Mouse (Mus musculus): ENCODE results near the gene Slc2a5.
A peak's percentile ranks its signal among the peaks of the same experiment; 100 is the strongest.

The Slc2a5 gene

GRCm38 (mm10) chr4:150119055-150119454 is at the start of gene Slc2a5:
Gene Slc2a5, plus strand, starts transcription at chr4:150119283.
- no peak for DNase-seq (ENCODE audit: low read depth, low spot score)

GRCm38 (mm10) chr4:150070136-150070535 is 48.9 kb upstream of the Slc2a5 start:
- DNase-seq (ENCODE audit: low read depth, low spot score) = no peak

- DNase-seq (ENCODE audit: low read depth, low spot score) = no peak
These were observed 46.5 kb upstream of the Slc2a5 start for GRCm38 (mm10) chr4:150072416-150073101.

GRCm38 (mm10) chr4:150073102-150073473 is 46.0 kb upstream of the Slc2a5 start:
- peak; percentile 74 for DNase-seq (ENCODE audit: low read depth, low spot score)

- DNase-seq (ENCODE audit: low read depth, low spot score) = no peak
These were observed 43.7 kb upstream of the Slc2a5 start for GRCm38 (mm10) chr4:150075350-150075749.

GRCm38 (mm10) chr4:150076147-150076546 is 42.9 kb upstream of the Slc2a5 start:
- no peak for DNase-seq (ENCODE audit: low read depth, low spot score)

- no peak for DNase-seq (ENCODE audit: low read depth, low spot score)
These were observed 40.4 kb upstream of the Slc2a5 start for GRCm38 (mm10) chr4:150078646-150079045.

GRCm38 (mm10) chr4:150079244-150079643 is 39.8 kb upstream of the Slc2a5 start:
- no peak for DNase-seq (ENCODE audit: low read depth, low spot score)

GRCm38 (mm10) chr4:150080330-150080967 is 38.6 kb upstream of the Slc2a5 start:
- DNase-seq (ENCODE audit: low read depth, low spot score) = no peak

- peak; percentile 48 for DNase-seq (ENCODE audit: low read depth, low spot score)
These were observed 33.7 kb upstream of the Slc2a5 start for GRCm38 (mm10) chr4:150085366-150085765.

- no peak for DNase-seq (ENCODE audit: low read depth, low spot score)
These were observed 32.3 kb upstream of the Slc2a5 start for GRCm38 (mm10) chr4:150086841-150087160.

GRCm38 (mm10) chr4:150087161-150087889 is 31.8 kb upstream of the Slc2a5 start, which contains the start of gene Gpr157:
Gene Gpr157, plus strand, starts transcription at chr4:150087365.
- DNase-seq (ENCODE audit: low read depth, low spot score) = peak; percentile 94

- no peak for DNase-seq (ENCODE audit: low read depth, low spot score)
These were observed 31.1 kb upstream of the Slc2a5 start for GRCm38 (mm10) chr4:150087890-150088530.

GRCm38 (mm10) chr4:150089121-150089520 is 30.0 kb upstream of the Slc2a5 start:
- DNase-seq (ENCODE audit: low read depth, low spot score) = no peak

- DNase-seq (ENCODE audit: low read depth, low spot score) = peak; percentile 77
These were observed 27.0 kb upstream of the Slc2a5 start for GRCm38 (mm10) chr4:150091887-150092582.

GRCm38 (mm10) chr4:150092583-150092902 is 26.5 kb upstream of the Slc2a5 start:
- DNase-seq (ENCODE audit: low read depth, low spot score) = no peak

- no peak for DNase-seq (ENCODE audit: low read depth, low spot score)
These were observed 25.3 kb upstream of the Slc2a5 start for GRCm38 (mm10) chr4:150093560-150094462.

- DNase-seq (ENCODE audit: low read depth, low spot score) = no peak
These were observed 24.7 kb upstream of the Slc2a5 start for GRCm38 (mm10) chr4:150094463-150094789.

GRCm38 (mm10) chr4:150096309-150096708 is 22.8 kb upstream of the Slc2a5 start:
- no peak for DNase-seq (ENCODE audit: low read depth, low spot score)

GRCm38 (mm10) chr4:150097847-150098246 is 21.2 kb upstream of the Slc2a5 start:
- no peak for DNase-seq (ENCODE audit: low read depth, low spot score)

GRCm38 (mm10) chr4:150098880-150099279 is 20.2 kb upstream of the Slc2a5 start:
- DNase-seq (ENCODE audit: low read depth, low spot score) = peak; percentile 84

Measured in CD4-positive, CD25-positive, alpha-beta regulatory T cell, adult 2 months (primary cell).